Mouse (Mus musculus) midbrain, embryonic 13.5 days (tissue): ENCODE results near the gene Kif3b. TPM values are rescaled to one million over a fixed set of nuclear protein-coding genes. Genes with fewer than 3 reads are reported as not detected.

Experiments used
- ATAC-seq: fragments of 200-750 bp; cut with Nextera tagmentation; 2 replicates; pipeline ENCODE4 v1.8.0; 2017; ENCODE audit warnings: mild to moderate bottlenecking, moderate TSS enrichment, moderate library complexity
- H3K27ac ChIP-seq: fragments of 300-500 bp; sonication (generic); 2 replicates; pipeline ENCODE4 v1.5.1; 2015; ENCODE audit warnings: inconsistent platforms, mild to moderate bottlenecking, moderate library complexity
- H3K27me3 ChIP-seq: fragments of 300-500 bp; sonication (generic); 2 replicates; pipeline ENCODE4 v1.6.1; 2015; ENCODE audit warnings: mild to moderate bottlenecking, inconsistent platforms
- H3K36me3 ChIP-seq: fragments of 300-500 bp; sonication (generic); 2 replicates; pipeline ENCODE4 v1.6.1; 2015; ENCODE audit warnings: mild to moderate bottlenecking, inconsistent platforms
- H3K4me1 ChIP-seq: fragments of 300-500 bp; sonication (generic); replicated peaks from 2 replicates; pipeline ENCODE4 v1.6.1; 2015; ENCODE audit warnings: inconsistent platforms
- H3K4me2 ChIP-seq: fragments of 300-500 bp; sonication (generic); replicated peaks from 2 replicates; pipeline ENCODE4 v1.6.1; 2015; ENCODE audit warnings: moderate library complexity, mild to moderate bottlenecking, inconsistent platforms
- H3K4me3 ChIP-seq: fragments of 300-500 bp; sonication (generic); replicated peaks from 2 replicates; pipeline ENCODE4 v1.5.1; 2015; ENCODE audit warnings: mild to moderate bottlenecking, inconsistent platforms
- H3K9ac ChIP-seq: fragments of 300-500 bp; sonication (generic); replicated peaks from 2 replicates; pipeline ENCODE4 v1.6.1; 2015; ENCODE audit warnings: mild to moderate bottlenecking, inconsistent platforms
- H3K9me3 ChIP-seq: fragments of 300-500 bp; sonication (generic); 2 replicates; pipeline ENCODE4 v1.6.1; 2016; ENCODE audit warnings: mild to moderate bottlenecking, inconsistent platforms
- WGBS: fragments of 180-500 bp; shearing (Covaris S2); methylation state at CpG from one replicate; pipeline ENCODE4 v1.1.7; 2015; 5-methylcytosine and 5-hydroxymethylcytosine counted together
- polyA plus RNA-seq: library from polyadenylated mRNA; unstranded; fragments of >200 nt; fragmentation: Nextera tagmentation; extraction: Ambion mirVana; gene quantifications from 2 replicates; pipeline ENCODE4 v1.2.1, GENCODE M21; 2015

The Kif3b gene
- polyA plus RNA-seq, 1 experiment from 2014 or later, result 15.6 TPM

- H3K4me2 ChIP-seq, result no peak overlapping the region
- no peaks in the 10 kb centered on the region for H3K27me3 ChIP-seq
- no peak overlapping the region for H3K27ac ChIP-seq
- ATAC-seq, result no peak
- 89% methylated on average over 3 of the region's 3 CpGs for WGBS
- H3K4me3 ChIP-seq, result no peak overlapping the region
- no peaks in the 10 kb centered on the region for H3K4me1 ChIP-seq
- peaks cover 42% of the 10 kb centered on the region for H3K36me3 ChIP-seq
- no peak overlapping the region for H3K9ac ChIP-seq
- H3K9me3 ChIP-seq, result no peaks in the 10 kb centered on the region
Observed at GRCm38 (mm10) chr2:153334281-153334680, 43.1 kb downstream of the Kif3b start.

GRCm38 (mm10) chr2:153336117-153336516, 44.9 kb downstream of the Kif3b start:
- WGBS, result 93% methylated on average over 2 of the region's 2 CpGs
- Histone ChIP-seq H3K27me3 (no peaks in the 10 kb centered on the region), H3K27ac (no peak overlapping the region), H3K4me1 (no peaks in the 10 kb centered on the region), H3K9me3 (no peaks in the 10 kb centered on the region), H3K4me2 (no peak overlapping the region), H3K4me3 (no peak overlapping the region), H3K9ac (no peak overlapping the region), H3K36me3 (peaks cover 23% of the 10 kb centered on the region)
- no peak for ATAC-seq

GRCm38 (mm10) chr2:153338361-153339350, 47.4 kb downstream of the Kif3b start:
- H3K9me3 ChIP-seq, result no peaks in the 10 kb centered on the region
- WGBS, result 93% methylated on average over 9 of the region's 9 CpGs
- H3K9ac ChIP-seq, result no peak overlapping the region
- H3K27me3 ChIP-seq, result no peaks in the 10 kb centered on the region
- no peak overlapping the region for H3K4me2 ChIP-seq
- peaks cover 6% of the 10 kb centered on the region; the same call in 1 of the 2 replicates for H3K36me3 ChIP-seq
- H3K27ac ChIP-seq, result no peak overlapping the region
- H3K4me3 ChIP-seq, result no peak overlapping the region
- ATAC-seq, result no peak
- H3K4me1 ChIP-seq, result no peaks in the 10 kb centered on the region

GRCm38 (mm10) chr2:153342166-153342565, 51.0 kb downstream of the Kif3b start:
- no peak overlapping the region for H3K27ac ChIP-seq
- ATAC-seq, result no peak
- WGBS, result 95% methylated on average over 6 of the region's 6 CpGs

GRCm38 (mm10) chr2:153342602-153343001, 51.4 kb downstream of the Kif3b start:
- no peaks in the 10 kb centered on the region for H3K36me3 ChIP-seq
- no peaks in the 10 kb centered on the region for H3K27me3 ChIP-seq
- H3K9me3 ChIP-seq, result no peaks in the 10 kb centered on the region
- no peak for ATAC-seq
- H3K4me3 ChIP-seq, result no peak overlapping the region
- 89% methylated on average over 3 of the region's 3 CpGs for WGBS
- no peak overlapping the region for H3K9ac ChIP-seq
- H3K27ac ChIP-seq, result no peak overlapping the region
- peaks cover 13% of the 10 kb centered on the region for H3K4me1 ChIP-seq
- no peak overlapping the region for H3K4me2 ChIP-seq

More at GRCm38 (mm10) chr2:153342166-153342565, 51.0 kb downstream of the Kif3b start:
- Histone ChIP-seq H3K4me1 (peaks cover 9% of the 10 kb centered on the region), H3K9me3 (no peaks in the 10 kb centered on the region), H3K4me2 (no peak overlapping the region), H3K9ac (no peak overlapping the region), H3K27me3 (no peaks in the 10 kb centered on the region), H3K4me3 (no peak overlapping the region), H3K36me3 (no peaks in the 10 kb centered on the region)

- Histone ChIP-seq H3K36me3 (no peaks in the 10 kb centered on the region), H3K9me3 (no peaks in the 10 kb centered on the region), H3K4me3 (no peak overlapping the region), H3K4me2 (no peak overlapping the region), H3K27me3 (no peaks in the 10 kb centered on the region), H3K9ac (no peak overlapping the region), H3K4me1 (peaks cover 19% of the 10 kb centered on the region), H3K27ac (no peak overlapping the region)
- ATAC-seq, result no peak
Observed at GRCm38 (mm10) chr2:153343191-153343590, 52.0 kb downstream of the Kif3b start.

GRCm38 (mm10) chr2:153345071-153345453, 53.8 kb downstream of the Kif3b start:
- Histone ChIP-seq H3K27me3 (no peaks in the 10 kb centered on the region), H3K9ac (peak overlapping the region; percentile 66), H3K4me3 (peak overlapping the region; percentile 83), H3K36me3 (no peaks in the 10 kb centered on the region), H3K27ac (peak overlapping the region; percentile 81), H3K9me3 (no peaks in the 10 kb centered on the region), H3K4me1 (peaks cover 36% of the 10 kb centered on the region), H3K4me2 (peak overlapping the region; percentile 74)
- 8% methylated on average over 11 of the region's 11 CpGs for WGBS
- no peak; the same call in 1 of the 2 replicates for ATAC-seq

GRCm38 (mm10) chr2:153345454-153346220, 54.4 kb downstream of the Kif3b start, which contains the start of gene Asxl1:
Gene Asxl1, plus strand, starts transcription at chr2:153345829.
- Histone ChIP-seq H3K36me3 (no peaks in the 10 kb centered on the region), H3K4me2 (peak within 1 kb of the TSS; percentile 74), H3K9ac (peak within 1 kb of the TSS; percentile 92), H3K27ac (peak within 1 kb of the TSS; percentile 97), H3K4me1 (peaks cover 41% of the 10 kb centered on the region), H3K4me3 (peak within 1 kb of the TSS; percentile 83), H3K27me3 (no peaks in the 10 kb centered on the region), H3K9me3 (no peaks in the 10 kb centered on the region)
- under 1% methylated on average over 74 of the region's 79 CpGs for WGBS
- peak; percentile 99 for ATAC-seq

- peak overlapping the region; percentile 74 for H3K4me2 ChIP-seq
- peak overlapping the region; percentile 92 for H3K9ac ChIP-seq
- peak overlapping the region; percentile 97 for H3K27ac ChIP-seq
- H3K4me1 ChIP-seq, result peaks cover 47% of the 10 kb centered on the region
- no peaks in the 10 kb centered on the region for H3K27me3 ChIP-seq
- under 1% methylated on average over 38 of the region's 76 CpGs for WGBS
- H3K4me3 ChIP-seq, result peak overlapping the region; percentile 83
- ATAC-seq, result peak; percentile 9; the same call in 1 of the 2 replicates
- no peaks in the 10 kb centered on the region for H3K36me3 ChIP-seq
- H3K9me3 ChIP-seq, result no peaks in the 10 kb centered on the region
Observed at GRCm38 (mm10) chr2:153346221-153347182, 55.3 kb downstream of the Kif3b start.

GRCm38 (mm10) chr2:153347183-153347781, 56.1 kb downstream of the Kif3b start:
- WGBS, result 11% methylated on average over 9 of the region's 9 CpGs
- Histone ChIP-seq H3K27me3 (no peaks in the 10 kb centered on the region), H3K9ac (peak overlapping the region; percentile 92), H3K4me2 (peak overlapping the region; percentile 74), H3K27ac (no peak overlapping the region; the same call in 1 of the 2 replicates), H3K4me3 (peak overlapping the region; percentile 83), H3K9me3 (no peaks in the 10 kb centered on the region), H3K4me1 (peaks cover 47% of the 10 kb centered on the region), H3K36me3 (peaks cover 4% of the 10 kb centered on the region)
- ATAC-seq, result no peak
